Mouse (Mus musculus) midbrain, embryonic 10.5 days (tissue): ENCODE data around the gene Gm20671. TPM values are rescaled to one million over a fixed set of nuclear protein-coding genes. Genes with fewer than 3 reads are reported as not detected.
"Not testable (repeated sequence)": the region's sequence is repeated elsewhere in the genome, so short reads cannot be mapped to it uniquely, and the experiment has no call there.

Experiments used
- DNase-seq: peaks from one replicate; pipeline ENCODE4 v3.0.0-alpha.2; 2017; ENCODE audit warnings: low spot score
- H3K27ac ChIP-seq: fragments of 300-500 bp; sonication (generic); replicated peaks from 2 replicates; pipeline ENCODE4 v1.5.1; 2016; ENCODE audit warnings: mild to moderate bottlenecking
- H3K27me3 ChIP-seq: fragments of 300-500 bp; sonication (generic); 2 replicates; pipeline ENCODE4 v1.6.1; 2016; ENCODE audit warnings: low read depth, mild to moderate bottlenecking; ENCODE audit not compliant: poor library complexity, severe bottlenecking
- H3K36me3 ChIP-seq: fragments of 300-500 bp; sonication (generic); 2 replicates; pipeline ENCODE4 v1.6.1; 2016; ENCODE audit warnings: mild to moderate bottlenecking, moderate library complexity
- H3K4me1 ChIP-seq: fragments of 300-500 bp; sonication (generic); 2 replicates; pipeline ENCODE4 v1.6.1; 2016
- H3K4me3 ChIP-seq: fragments of 300-500 bp; sonication (generic); 2 replicates; pipeline ENCODE4 v1.5.1; 2016; ENCODE audit warnings: mild to moderate bottlenecking, moderate library complexity
- H3K9me3 ChIP-seq: fragments of 300-500 bp; sonication (generic); replicated peaks from 2 replicates; pipeline ENCODE4 v1.6.1; 2016; ENCODE audit warnings: mild to moderate bottlenecking
- WGBS: fragments of 180-500 bp; shearing (Covaris S2); methylation state at CpG from one replicate; pipeline ENCODE4 v1.1.7; 2016; 5-methylcytosine and 5-hydroxymethylcytosine counted together
- polyA plus RNA-seq: library from polyadenylated mRNA; unstranded; fragments of >200 nt; fragmentation: Nextera tagmentation; extraction: Ambion mirVana; gene quantifications from 2 replicates; pipeline ENCODE4 v1.2.1, GENCODE M21; 2016

The Gm20671 gene
- polyA plus RNA-seq, 1 experiment from 2014 or later, result not detected

DNA sequence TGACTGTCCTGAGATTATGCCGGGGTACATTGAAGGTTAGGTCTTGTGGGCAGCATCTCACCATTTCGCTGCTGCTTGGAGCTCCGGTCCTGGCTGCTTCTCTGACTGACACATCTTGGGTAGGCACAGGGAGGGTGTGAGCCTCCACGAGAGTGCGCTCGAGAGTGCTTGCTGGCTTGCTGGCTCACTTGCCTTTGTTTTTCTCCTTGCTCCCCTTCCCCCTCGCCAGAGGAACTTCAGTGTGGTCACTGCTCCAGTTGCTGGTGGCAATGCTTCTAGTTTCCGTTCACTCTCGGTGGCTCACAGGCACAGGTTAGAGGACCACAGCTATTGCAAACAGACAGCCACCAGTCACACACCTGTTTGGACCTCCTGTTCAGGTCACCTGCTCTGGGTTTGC, 84.8 kb downstream of the Gm20671 start:
- H3K27me3 ChIP-seq, result no peaks in the 10 kb centered on the region
- H3K4me1 ChIP-seq, result peaks cover 39% of the 10 kb centered on the region
- peak overlapping the region; percentile 70 for H3K27ac ChIP-seq
- H3K4me3 ChIP-seq, result no peak overlapping the region
- no peaks in the 10 kb centered on the region for H3K9me3 ChIP-seq
- peak; percentile 24 for DNase-seq
- 51% methylated on average over 9 of the region's 9 CpGs for WGBS
- H3K36me3 ChIP-seq, result peaks cover 12% of the 10 kb centered on the region

DNA sequence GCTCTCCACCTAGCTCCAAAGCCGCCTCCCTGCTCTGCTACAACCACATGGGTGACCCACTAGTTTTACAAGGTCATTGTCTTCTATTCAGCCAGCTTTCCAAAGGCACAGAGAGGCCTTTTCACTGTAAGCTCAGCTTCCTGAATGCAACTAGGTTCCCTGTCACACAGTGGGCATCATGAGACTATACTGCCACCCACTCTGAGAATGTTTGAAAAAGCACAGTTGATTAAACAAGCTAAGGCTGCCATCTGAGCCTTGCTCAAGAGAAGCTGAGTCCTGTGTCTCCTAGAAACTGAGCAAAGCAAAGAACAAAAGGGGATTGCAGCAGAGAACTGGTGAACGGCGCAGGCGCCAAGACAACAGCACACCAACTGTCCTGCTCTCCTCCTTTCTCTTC, 85.5 kb downstream of the Gm20671 start:
- H3K36me3 ChIP-seq, result peaks cover 20% of the 10 kb centered on the region
- H3K27ac ChIP-seq, result peak overlapping the region; percentile 70
- not testable (repeated sequence) for H3K4me3 ChIP-seq, H3K27me3 ChIP-seq, DNase-seq, H3K9me3 ChIP-seq
- H3K4me1 ChIP-seq, result peaks cover 32% of the 10 kb centered on the region
- WGBS, result 70% methylated on average over 4 of the region's 4 CpGs

GRCm38 (mm10) chr5:32740850-32741249, 86.1 kb downstream of the Gm20671 start:
- not testable (repeated sequence) for H3K27ac ChIP-seq, H3K4me3 ChIP-seq, H3K9me3 ChIP-seq, H3K27me3 ChIP-seq, DNase-seq
- 92% methylated on average over 8 of the region's 8 CpGs for WGBS
- Histone ChIP-seq H3K36me3 (peaks cover 23% of the 10 kb centered on the region), H3K4me1 (peaks cover 26% of the 10 kb centered on the region)

- Histone ChIP-seq H3K27ac (no peak overlapping the region), H3K9me3 (no peaks in the 10 kb centered on the region), H3K27me3 (no peaks in the 10 kb centered on the region), H3K4me1 (peaks cover 19% of the 10 kb centered on the region), H3K36me3 (peaks cover 30% of the 10 kb centered on the region), H3K4me3 (no peak overlapping the region)
- 89% methylated on average over 3 of the region's 3 CpGs for WGBS
- DNase-seq, result no peak
Measured at GRCm38 (mm10) chr5:32740138-32740537, 86.8 kb downstream of the Gm20671 start.

DNA sequence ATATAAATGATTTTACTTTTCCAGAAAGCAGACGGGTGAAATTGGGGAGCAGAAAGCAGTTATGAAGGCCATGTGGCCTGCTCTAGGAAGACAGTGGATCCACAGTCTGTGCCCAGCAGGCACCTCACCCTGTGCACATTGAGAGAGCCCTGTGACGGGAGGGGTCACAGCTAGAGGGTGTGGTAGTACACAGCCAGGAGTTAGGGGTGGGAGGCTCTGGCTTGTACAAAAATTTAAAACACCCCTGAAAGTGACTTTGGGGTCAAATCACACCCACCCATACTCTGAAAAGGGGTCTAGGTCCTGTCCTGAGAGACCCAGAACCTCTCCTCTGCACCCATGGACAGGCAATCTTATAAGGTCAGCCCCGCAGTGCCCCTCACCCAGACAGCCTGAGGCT, 90.1 kb downstream of the Gm20671 start:
- not testable (repeated sequence) for H3K27me3 ChIP-seq, H3K27ac ChIP-seq, H3K9me3 ChIP-seq, H3K4me1 ChIP-seq, DNase-seq, H3K4me3 ChIP-seq
- peaks cover 48% of the 10 kb centered on the region for H3K36me3 ChIP-seq
- 91% methylated on average over 3 of the region's 3 CpGs for whole genome bisulfite sequencing

DNA sequence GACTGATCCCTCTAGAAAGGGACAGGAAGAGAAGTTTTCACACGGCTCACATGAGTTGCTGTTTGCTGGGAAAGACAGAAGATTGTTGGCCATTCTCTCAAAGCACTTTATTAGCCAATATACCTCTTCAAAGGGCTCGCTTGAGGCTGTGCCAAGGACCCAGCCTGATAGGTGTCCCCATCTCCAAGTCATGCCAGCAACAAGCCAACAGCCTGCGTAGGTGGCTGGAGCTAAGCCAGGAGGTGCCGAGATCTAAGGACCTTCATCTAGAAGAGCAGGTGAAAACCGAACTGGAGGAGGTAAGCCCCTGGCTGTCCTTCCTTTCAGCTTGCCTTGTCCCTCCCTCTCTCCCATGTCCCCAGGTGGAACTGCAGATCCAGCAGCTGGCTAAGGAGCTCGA, 91.1 kb downstream of the Gm20671 start:
- H3K27me3 ChIP-seq, result no peaks in the 10 kb centered on the region
- DNase-seq, result no peak
- H3K27ac ChIP-seq, result no peak overlapping the region
- H3K9me3 ChIP-seq, result peaks cover 6% of the 10 kb centered on the region; the same call in 1 of the 2 replicates
- H3K4me1 ChIP-seq, result no peaks in the 10 kb centered on the region
- WGBS, result 93% methylated on average over 6 of the region's 6 CpGs
- H3K4me3 ChIP-seq, result no peak overlapping the region
- H3K36me3 ChIP-seq, result peaks cover 48% of the 10 kb centered on the region

DNA sequence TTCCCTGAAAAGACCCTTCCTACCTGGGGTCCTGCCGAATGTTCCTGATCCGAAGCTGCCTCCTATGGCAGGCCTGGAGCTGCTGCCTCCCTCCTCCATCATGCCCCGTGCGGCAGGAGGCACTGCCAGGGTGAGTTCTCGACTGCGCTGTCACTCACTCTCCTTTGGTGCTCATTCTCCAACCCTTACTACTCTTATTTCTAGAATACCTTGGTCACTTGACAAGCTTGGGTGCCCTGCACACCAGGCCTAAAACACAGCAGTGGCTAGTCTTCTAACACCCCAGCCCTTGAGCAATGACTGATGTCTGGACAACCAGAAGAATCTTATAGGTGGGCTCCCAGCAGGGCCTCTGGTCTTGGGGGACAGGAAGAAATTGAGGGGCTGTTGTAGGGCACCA, 93.0 kb downstream of the Gm20671 start:
- not testable (repeated sequence) for H3K9me3 ChIP-seq, H3K27me3 ChIP-seq, H3K4me3 ChIP-seq, H3K27ac ChIP-seq, DNase-seq, H3K4me1 ChIP-seq
- H3K36me3 ChIP-seq, result peaks cover 48% of the 10 kb centered on the region
- WGBS, result 93% methylated on average over 6 of the region's 6 CpGs

GRCm38 (mm10) chr5:32728851-32729250, 98.1 kb downstream of the Gm20671 start:
- no peaks in the 10 kb centered on the region for H3K27me3 ChIP-seq

DNA sequence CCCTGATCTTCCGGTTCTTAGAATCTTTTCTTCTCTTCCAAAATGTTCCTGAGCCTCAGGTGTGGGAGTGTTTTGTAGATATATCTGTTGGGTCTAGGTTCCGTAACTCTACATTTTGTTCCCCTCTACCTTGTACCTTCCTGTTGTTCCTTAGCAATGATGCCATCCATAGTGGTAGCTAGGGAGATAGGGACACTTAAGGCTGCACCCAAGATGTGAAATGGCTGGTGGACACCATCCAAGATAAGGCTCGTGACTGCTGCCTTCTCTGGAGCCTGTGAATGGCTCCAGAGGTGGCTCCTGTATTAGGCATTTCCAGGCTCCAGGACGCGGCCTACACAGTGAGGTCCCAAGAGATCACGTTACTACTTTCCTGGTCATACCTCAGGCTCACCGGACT, 98.6 kb downstream of the Gm20671 start:
- WGBS, result 89% methylated on average over 7 of the region's 7 CpGs
- H3K4me3 ChIP-seq, result no peak overlapping the region
- H3K36me3 ChIP-seq, result peaks cover 2% of the 10 kb centered on the region; the same call in 1 of the 2 replicates

More at GRCm38 (mm10) chr5:32728851-32729250, 98.1 kb downstream of the Gm20671 start:
- Histone ChIP-seq H3K4me1 (no peaks in the 10 kb centered on the region), H3K9me3 (peaks cover 5% of the 10 kb centered on the region; the same call in 1 of the 2 replicates), H3K36me3 (peaks cover 7% of the 10 kb centered on the region; the same call in 1 of the 2 replicates), H3K27ac (no peak overlapping the region), H3K4me3 (no peak overlapping the region)
- WGBS, result 90% methylated on average over 8 of the region's 8 CpGs
- DNase-seq, result no peak

GRCm38 (mm10) chr5:32725397-32725796, 101.5 kb downstream of the Gm20671 start:
- not testable (repeated sequence) for H3K27ac ChIP-seq, H3K36me3 ChIP-seq, H3K4me3 ChIP-seq, H3K9me3 ChIP-seq, DNase-seq, H3K4me1 ChIP-seq, H3K27me3 ChIP-seq
- WGBS, result 82% methylated on average over 3 of the region's 3 CpGs

More for the DNA sequence above, 98.6 kb downstream of the Gm20671 start:
- Histone ChIP-seq H3K9me3 (peaks cover 3% of the 10 kb centered on the region; the same call in 1 of the 2 replicates), H3K27me3 (no peaks in the 10 kb centered on the region), H3K4me1 (no peaks in the 10 kb centered on the region), H3K27ac (no peak overlapping the region)
- no peak for DNase-seq

- peaks cover 3% of the 10 kb centered on the region; the same call in 1 of the 2 replicates for H3K9me3 ChIP-seq
- H3K4me1 ChIP-seq, result no peaks in the 10 kb centered on the region
- DNase-seq, result no peak
- no peaks in the 10 kb centered on the region for H3K27me3 ChIP-seq
- WGBS, result 85% methylated on average over 7 of the region's 7 CpGs
- no peaks in the 10 kb centered on the region for H3K36me3 ChIP-seq
- no peak overlapping the region for H3K4me3 ChIP-seq
- H3K27ac ChIP-seq, result no peak overlapping the region
Measured at GRCm38 (mm10) chr5:32723981-32724380, 102.9 kb downstream of the Gm20671 start.

- not testable (repeated sequence) for H3K9me3 ChIP-seq, DNase-seq
- 90% methylated on average over 8 of the region's 8 CpGs for WGBS
Measured at GRCm38 (mm10) chr5:32722711-32723110, 104.2 kb downstream of the Gm20671 start.

DNA sequence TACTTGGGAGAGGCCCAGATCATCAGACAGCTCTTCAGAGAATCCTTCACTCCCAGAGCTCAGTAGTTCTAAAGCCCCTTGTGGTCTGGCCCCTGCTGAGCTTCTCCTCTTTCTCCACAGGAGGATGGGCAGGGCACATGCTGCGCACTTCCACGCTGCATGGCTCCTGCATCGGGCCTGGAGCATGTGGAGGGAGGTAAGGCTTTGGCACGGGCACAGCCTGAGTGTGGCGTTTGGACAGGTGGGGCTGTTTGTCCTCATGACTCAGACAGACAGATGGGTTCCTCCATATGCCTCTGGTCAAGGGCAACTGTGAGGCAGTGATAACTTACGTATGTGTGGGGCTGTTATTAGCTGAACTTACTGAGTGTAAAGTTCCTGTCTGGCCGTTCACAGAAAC, 104.6 kb downstream of the Gm20671 start:
- 69% methylated on average over 7 of the region's 7 CpGs for WGBS

More at GRCm38 (mm10) chr5:32722711-32723110, 104.2 kb downstream of the Gm20671 start:
- not testable (repeated sequence) for H3K27ac ChIP-seq, H3K36me3 ChIP-seq, H3K4me3 ChIP-seq, H3K4me1 ChIP-seq, H3K27me3 ChIP-seq

GRCm38 (mm10) chr5:32721316-32721715, 105.6 kb downstream of the Gm20671 start:
- no peaks in the 10 kb centered on the region for H3K4me1 ChIP-seq
- H3K4me3 ChIP-seq, result no peak overlapping the region
- no peaks in the 10 kb centered on the region for H3K36me3 ChIP-seq
- H3K27me3 ChIP-seq, result no peaks in the 10 kb centered on the region
- H3K9me3 ChIP-seq, result peaks cover 3% of the 10 kb centered on the region; the same call in 1 of the 2 replicates
- WGBS, result 87% methylated on average over 3 of the region's 3 CpGs
- DNase-seq, result peak; percentile 8
- no peak overlapping the region; the same call in 1 of the 2 replicates for H3K27ac ChIP-seq

More for the DNA sequence above, 104.6 kb downstream of the Gm20671 start:
- Histone ChIP-seq H3K9me3 (peaks cover 3% of the 10 kb centered on the region; the same call in 1 of the 2 replicates), H3K27me3 (no peaks in the 10 kb centered on the region), H3K27ac (no peak overlapping the region), H3K36me3 (no peaks in the 10 kb centered on the region), H3K4me3 (no peak overlapping the region), H3K4me1 (no peaks in the 10 kb centered on the region)
- DNase-seq, result no peak
